Mouse (Mus musculus): ENCODE measurements at regions not wholly inside any gene's neighbourhood (a gene's known extent, or its start where the extent isn't known, plus 50 kb on each side); places are given as distances from the start of the nearest gene placed in this dataset.

- 9% methylated on average over 16 of the region's 16 CpGs for WGBS
- Histone ChIP-seq H3K4me1 (replicated peaks; ENCODE audit: control insufficient read depth, insufficient read depth, low read length) (0 out of 2 replicates have a peak, but pooled peaks cover 2% of the 10 kb centered on the region), H3K9ac (ENCODE audit: low read length) (no peak overlapping the region), H3K4me3 (ENCODE audit: low read depth, low read length) (no peak overlapping the region), H3K36me3 (ENCODE audit: control insufficient read depth, insufficient read depth, low read length) (no peaks in the 10 kb centered on the region), H3K4me2 (ENCODE audit: low read length) (peak overlapping the region; percentile 34), H3K9me3 (ENCODE audit: control insufficient read depth, low read length) (no peaks in the 10 kb centered on the region), H3K27me3 (replicated peaks; ENCODE audit: control insufficient read depth, insufficient read depth, low read length) (0 out of 2 replicates have a peak, but pooled peaks cover 3% of the 10 kb centered on the region), H3K27ac (ENCODE audit: low read depth) (no peak overlapping the region)
- no peak for ATAC-seq (replicated peaks; ENCODE audit: low FRiP score, low TSS enrichment, low read depth)
- no peak for DNase-seq (ENCODE audit: low spot score)
These were observed 232.1 kb upstream of the 4930535I16Rik start for GRCm38 (mm10) chr4:124149771-124150451.

DNA sequence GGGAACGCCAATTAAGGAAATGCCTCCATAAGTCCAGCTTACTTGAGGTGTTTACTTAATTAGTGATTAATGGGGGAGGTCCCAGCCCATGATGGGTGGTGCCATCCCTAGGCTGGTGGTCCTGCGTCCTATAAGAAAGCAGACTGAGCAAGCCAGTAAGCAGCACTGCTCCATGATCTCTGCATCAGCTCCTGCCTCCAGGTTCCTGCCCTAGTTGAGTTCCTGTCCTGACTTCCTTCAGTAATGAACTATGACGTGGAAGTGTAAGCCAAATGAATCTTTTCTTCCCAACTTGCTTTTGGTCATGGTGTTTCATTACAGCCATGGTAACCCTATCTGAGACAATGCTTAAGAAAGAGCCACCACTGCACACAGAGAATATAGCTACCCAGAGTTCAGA, 231.2 kb upstream of the 4930535I16Rik start:
- 82% methylated on average over 3 of the region's 3 CpGs for WGBS
- no peak for ATAC-seq (replicated peaks; ENCODE audit: low FRiP score, low TSS enrichment, low read depth)
- DNase-seq (ENCODE audit: low spot score): no peak
- H3K4me2 ChIP-seq (ENCODE audit: low read length): no peak overlapping the region
- H3K4me1 ChIP-seq (replicated peaks; ENCODE audit: control insufficient read depth, insufficient read depth, low read length): 0 out of 2 replicates have a peak, but pooled peaks cover 2% of the 10 kb centered on the region
- no peaks in the 10 kb centered on the region for H3K36me3 ChIP-seq (ENCODE audit: control insufficient read depth, insufficient read depth, low read length)
- no peak overlapping the region for H3K4me3 ChIP-seq (ENCODE audit: low read depth, low read length)
- no peaks in the 10 kb centered on the region for H3K9me3 ChIP-seq (ENCODE audit: control insufficient read depth, low read length)
- 0 out of 2 replicates have a peak, but pooled peaks cover 3% of the 10 kb centered on the region for H3K27me3 ChIP-seq (replicated peaks; ENCODE audit: control insufficient read depth, insufficient read depth, low read length)
- H3K9ac ChIP-seq (ENCODE audit: low read length): no peak overlapping the region
- H3K27ac ChIP-seq (ENCODE audit: low read depth): no peak overlapping the region

- H3K9ac ChIP-seq (ENCODE audit: low read length): no peak overlapping the region
- 0 out of 2 replicates have a peak, but pooled peaks cover 2% of the 10 kb centered on the region for H3K4me1 ChIP-seq (replicated peaks; ENCODE audit: control insufficient read depth, insufficient read depth, low read length)
- H3K27me3 ChIP-seq (replicated peaks; ENCODE audit: control insufficient read depth, insufficient read depth, low read length): 0 out of 2 replicates have a peak, but pooled peaks cover 3% of the 10 kb centered on the region
- ATAC-seq (replicated peaks; ENCODE audit: low FRiP score, low TSS enrichment, low read depth): no peak
- H3K9me3 ChIP-seq (ENCODE audit: control insufficient read depth, low read length): no peaks in the 10 kb centered on the region
- no peak overlapping the region for H3K4me2 ChIP-seq (ENCODE audit: low read length)
- no peak overlapping the region for H3K4me3 ChIP-seq (ENCODE audit: low read depth, low read length)
- 63% methylated on average over 4 of the region's 4 CpGs for WGBS
- DNase-seq (ENCODE audit: low spot score): no peak
- no peak overlapping the region for H3K27ac ChIP-seq (ENCODE audit: low read depth)
- no peaks in the 10 kb centered on the region for H3K36me3 ChIP-seq (ENCODE audit: control insufficient read depth, insufficient read depth, low read length)
These were observed 229.5 kb upstream of the 4930535I16Rik start for GRCm38 (mm10) chr4:124147276-124147675.

GRCm38 (mm10) chr4:124146135-124146534, 228.3 kb upstream of the 4930535I16Rik start:
- ATAC-seq (replicated peaks; ENCODE audit: low FRiP score, low TSS enrichment, low read depth) (no peak), DNase-seq (ENCODE audit: low spot score) (no peak)
- whole genome bisulfite sequencing: 26% methylated on average over 8 of the region's 8 CpGs

DNA sequence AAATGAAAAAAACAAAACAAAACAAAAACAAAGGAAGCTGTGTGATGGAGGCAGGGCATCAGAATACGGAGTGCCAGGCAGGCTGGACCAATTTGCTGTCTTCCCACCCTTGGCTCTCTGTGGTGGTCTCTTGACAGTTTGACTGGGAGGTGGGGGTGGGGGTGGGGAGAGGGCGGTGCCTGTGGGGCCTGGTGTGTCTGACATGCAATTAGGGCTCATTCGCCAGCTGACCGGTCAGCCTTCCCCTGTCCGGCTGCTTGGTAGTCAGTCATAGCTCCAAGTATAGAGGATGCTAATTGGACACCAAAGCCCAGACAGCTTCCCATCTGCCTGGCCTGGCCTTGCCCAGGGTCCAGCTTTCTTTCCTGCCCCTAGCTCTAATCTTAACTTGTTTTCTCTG, 225.8 kb upstream of the 4930535I16Rik start:
- no peaks in the 10 kb centered on the region for H3K4me1 ChIP-seq (replicated peaks; ENCODE audit: control insufficient read depth, insufficient read depth, low read length)
- no peak for ATAC-seq (replicated peaks; ENCODE audit: low FRiP score, low TSS enrichment, low read depth)
- H3K4me3 ChIP-seq (ENCODE audit: low read depth, low read length): no peak overlapping the region
- H3K36me3 ChIP-seq (ENCODE audit: control insufficient read depth, insufficient read depth, low read length): no peaks in the 10 kb centered on the region
- no peak overlapping the region for H3K9ac ChIP-seq (ENCODE audit: low read length)
- no peak for DNase-seq (ENCODE audit: low spot score)
- 0 out of 2 replicates have a peak, but pooled peaks cover 3% of the 10 kb centered on the region for H3K27me3 ChIP-seq (replicated peaks; ENCODE audit: control insufficient read depth, insufficient read depth, low read length)
- H3K9me3 ChIP-seq (ENCODE audit: control insufficient read depth, low read length): no peaks in the 10 kb centered on the region
- 46% methylated on average over 5 of the region's 5 CpGs for WGBS
- H3K27ac ChIP-seq (ENCODE audit: low read depth): no peak overlapping the region
- H3K4me2 ChIP-seq (ENCODE audit: low read length): no peak overlapping the region

More at GRCm38 (mm10) chr4:124146135-124146534, 228.3 kb upstream of the 4930535I16Rik start:
- no peak overlapping the region for H3K27ac ChIP-seq (ENCODE audit: low read depth)
- H3K9me3 ChIP-seq (ENCODE audit: control insufficient read depth, low read length): no peaks in the 10 kb centered on the region
- 0 out of 2 replicates have a peak, but pooled peaks cover 3% of the 10 kb centered on the region for H3K27me3 ChIP-seq (replicated peaks; ENCODE audit: control insufficient read depth, insufficient read depth, low read length)
- no peak overlapping the region for H3K9ac ChIP-seq (ENCODE audit: low read length)
- 0 out of 2 replicates have a peak, but pooled peaks cover 2% of the 10 kb centered on the region for H3K4me1 ChIP-seq (replicated peaks; ENCODE audit: control insufficient read depth, insufficient read depth, low read length)
- no peak overlapping the region for H3K4me2 ChIP-seq (ENCODE audit: low read length)
- H3K36me3 ChIP-seq (ENCODE audit: control insufficient read depth, insufficient read depth, low read length): no peaks in the 10 kb centered on the region
- H3K4me3 ChIP-seq (ENCODE audit: low read depth, low read length): no peak overlapping the region

GRCm38 (mm10) chr4:124143226-124143625, 225.4 kb upstream of the 4930535I16Rik start:
- H3K4me2 ChIP-seq (ENCODE audit: low read length): no peak overlapping the region
- WGBS: 62% methylated on average over 7 of the region's 7 CpGs
- H3K27me3 ChIP-seq (replicated peaks; ENCODE audit: control insufficient read depth, insufficient read depth, low read length): 0 out of 2 replicates have a peak, but pooled peaks cover 3% of the 10 kb centered on the region
- H3K9ac ChIP-seq (ENCODE audit: low read length): no peak overlapping the region
- ATAC-seq (replicated peaks; ENCODE audit: low FRiP score, low TSS enrichment, low read depth) (no peak), DNase-seq (ENCODE audit: low spot score) (no peak)
- no peaks in the 10 kb centered on the region for H3K4me1 ChIP-seq (replicated peaks; ENCODE audit: control insufficient read depth, insufficient read depth, low read length)
- no peaks in the 10 kb centered on the region for H3K9me3 ChIP-seq (ENCODE audit: control insufficient read depth, low read length)
- no peak overlapping the region for H3K27ac ChIP-seq (ENCODE audit: low read depth)
- H3K4me3 ChIP-seq (ENCODE audit: low read depth, low read length): no peak overlapping the region
- no peaks in the 10 kb centered on the region for H3K36me3 ChIP-seq (ENCODE audit: control insufficient read depth, insufficient read depth, low read length)

DNA sequence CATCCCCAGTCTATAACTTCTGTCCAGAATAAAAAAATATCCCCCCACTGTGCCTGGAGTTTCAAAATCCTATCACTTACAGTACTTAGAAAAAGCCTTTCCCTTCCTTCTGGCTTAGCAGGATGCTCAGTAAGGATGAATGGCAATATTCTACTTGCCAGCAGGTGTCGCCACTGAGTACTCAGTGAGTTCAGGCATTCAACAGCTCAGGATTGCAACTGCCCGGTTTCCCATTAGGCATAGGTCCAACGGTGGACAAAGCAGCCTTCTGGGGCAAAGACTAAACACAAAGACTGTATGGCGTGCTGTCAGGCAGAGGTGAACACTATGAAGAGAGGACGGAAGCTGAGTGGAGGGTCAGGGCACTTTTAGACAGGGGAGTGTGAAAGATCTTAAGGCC, 224.3 kb upstream of the 4930535I16Rik start:
- ATAC-seq (replicated peaks; ENCODE audit: low FRiP score, low TSS enrichment, low read depth): no peak

DNA sequence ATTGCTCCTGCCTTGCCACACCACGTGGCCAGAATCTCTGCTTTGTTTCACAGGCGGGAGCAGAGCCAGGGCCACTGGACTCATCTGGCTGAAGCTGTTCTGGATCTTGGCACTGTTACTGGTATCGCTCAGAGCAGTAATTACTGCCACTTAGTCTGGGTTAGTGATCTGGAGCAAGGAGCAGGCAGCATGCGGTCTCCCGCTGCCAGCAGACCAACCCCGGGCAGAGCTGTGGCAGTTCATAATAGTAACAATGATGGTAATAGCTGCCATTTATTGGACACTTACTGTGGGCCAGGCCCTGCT, 217.3 kb upstream of the 4930535I16Rik start:
- DNase-seq (ENCODE audit: low spot score): peak; percentile 56
- peak; percentile 45 for ATAC-seq (replicated peaks; ENCODE audit: low FRiP score, low TSS enrichment, low read depth)

More for the DNA sequence above, 224.3 kb upstream of the 4930535I16Rik start:
- H3K36me3 ChIP-seq (ENCODE audit: control insufficient read depth, insufficient read depth, low read length): no peaks in the 10 kb centered on the region
- 0 out of 2 replicates have a peak, but pooled peaks cover 3% of the 10 kb centered on the region for H3K27me3 ChIP-seq (replicated peaks; ENCODE audit: control insufficient read depth, insufficient read depth, low read length)
- peak; percentile 97 for DNase-seq (ENCODE audit: low spot score)
- no peaks in the 10 kb centered on the region for H3K9me3 ChIP-seq (ENCODE audit: control insufficient read depth, low read length)
- WGBS: 6% methylated on average over 5 of the region's 5 CpGs
- H3K4me1 ChIP-seq (replicated peaks; ENCODE audit: control insufficient read depth, insufficient read depth, low read length): no peaks in the 10 kb centered on the region
- H3K9ac ChIP-seq (ENCODE audit: low read length): no peak overlapping the region
- no peak overlapping the region for H3K4me3 ChIP-seq (ENCODE audit: low read depth, low read length)
- no peak overlapping the region for H3K4me2 ChIP-seq (ENCODE audit: low read length)
- no peak overlapping the region for H3K27ac ChIP-seq (ENCODE audit: low read depth)

More for the DNA sequence above, 217.3 kb upstream of the 4930535I16Rik start:
- H3K27me3 ChIP-seq (replicated peaks; ENCODE audit: control insufficient read depth, insufficient read depth, low read length): no peaks in the 10 kb centered on the region
- H3K9me3 ChIP-seq (ENCODE audit: control insufficient read depth, low read length): no peaks in the 10 kb centered on the region
- 52% methylated on average over 6 of the region's 6 CpGs for WGBS
- peak overlapping the region; percentile 67 for H3K27ac ChIP-seq (ENCODE audit: low read depth)
- H3K4me3 ChIP-seq (ENCODE audit: low read depth, low read length): no peak overlapping the region
- H3K36me3 ChIP-seq (ENCODE audit: control insufficient read depth, insufficient read depth, low read length): no peaks in the 10 kb centered on the region
- no peak overlapping the region for H3K9ac ChIP-seq (ENCODE audit: low read length)
- H3K4me1 ChIP-seq (replicated peaks; ENCODE audit: control insufficient read depth, insufficient read depth, low read length): peaks cover 11% of the 10 kb centered on the region; the same call in 1 of the 2 replicates
- no peak overlapping the region for H3K4me2 ChIP-seq (ENCODE audit: low read length)

All from intestine, embryonic 14.5 days (tissue).